Mouse (Mus musculus): ENCODE data around the gene Scimp. TPM values are rescaled to one million over a fixed set of nuclear protein-coding genes. Genes with fewer than 3 reads are reported as not detected.

Gene Scimp
- under 1 TPM in 1 of 4 experiments, not detected in 3; 0.53 TPM for total RNA-seq (2022)

DNA sequence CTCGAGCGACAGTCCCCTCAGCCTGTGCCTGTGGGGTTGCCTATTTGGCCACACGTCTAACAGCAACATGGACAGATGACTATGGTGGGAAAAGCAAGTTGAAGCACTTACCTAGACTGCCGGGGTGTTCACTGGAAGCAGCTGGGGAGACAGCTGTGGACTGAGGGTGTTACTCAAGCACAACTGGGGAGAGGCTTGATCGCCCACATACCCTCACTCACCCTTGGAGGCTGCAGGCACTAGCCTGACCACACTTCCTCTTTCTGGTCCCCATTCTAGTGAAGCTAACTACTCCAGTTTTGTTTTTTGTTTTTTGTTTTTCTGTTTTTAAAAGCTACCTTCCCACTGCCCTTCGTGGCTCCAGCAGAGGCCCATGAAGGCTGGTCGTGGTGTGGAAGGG is at the start of gene Scimp:
TSS of gene Scimp (minus strand) at position 222 of the 400 bp plus-strand sequence.
- no peak for DNase-seq (ENCODE audit: low spot score in 2 of 2)

DNA sequence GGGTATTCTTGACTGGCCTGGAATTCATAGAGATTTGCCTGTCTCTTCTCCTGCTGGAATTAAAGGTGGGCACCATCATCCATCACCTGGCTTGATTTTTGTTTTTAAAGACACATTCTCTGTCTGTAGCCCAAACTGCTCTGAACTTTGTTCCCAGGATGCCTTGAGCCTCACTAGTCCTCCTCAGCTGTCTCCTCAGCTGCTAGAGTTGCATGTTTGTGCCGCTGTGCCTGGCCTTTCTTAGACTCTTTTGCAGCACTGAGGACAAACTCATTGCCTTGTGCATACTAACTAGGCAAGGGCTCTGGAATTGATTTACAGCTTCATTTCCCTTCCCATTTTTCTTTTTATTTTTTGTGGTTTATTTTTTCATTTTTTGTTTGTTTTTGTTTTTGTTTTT is 48.0 kb upstream of the Scimp start:
- DNase-seq (ENCODE audit: low spot score in 2 of 2) = no peak

DNA sequence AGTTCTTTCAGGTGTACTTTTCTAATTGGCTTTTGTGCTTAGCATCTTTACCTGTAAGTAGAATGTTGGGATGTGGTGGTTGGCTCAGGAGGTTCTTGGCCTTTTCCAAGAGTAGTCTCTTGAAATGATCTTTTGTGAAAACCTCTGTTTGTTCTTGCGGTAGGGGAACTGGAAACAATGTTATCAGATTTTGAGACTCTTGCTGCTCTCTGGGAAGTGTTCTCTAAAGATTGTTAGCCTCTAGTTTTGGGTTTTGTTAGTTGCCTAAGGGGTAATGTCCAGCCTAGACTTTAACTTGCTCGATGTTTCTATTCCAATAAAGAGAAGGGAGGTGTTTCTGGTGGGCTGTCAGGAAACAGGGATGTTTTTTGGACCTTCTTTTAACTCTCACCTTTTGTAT is 33.6 kb upstream of the Scimp start:
- no peak for DNase-seq (ENCODE audit: low spot score in 2 of 2)

DNA sequence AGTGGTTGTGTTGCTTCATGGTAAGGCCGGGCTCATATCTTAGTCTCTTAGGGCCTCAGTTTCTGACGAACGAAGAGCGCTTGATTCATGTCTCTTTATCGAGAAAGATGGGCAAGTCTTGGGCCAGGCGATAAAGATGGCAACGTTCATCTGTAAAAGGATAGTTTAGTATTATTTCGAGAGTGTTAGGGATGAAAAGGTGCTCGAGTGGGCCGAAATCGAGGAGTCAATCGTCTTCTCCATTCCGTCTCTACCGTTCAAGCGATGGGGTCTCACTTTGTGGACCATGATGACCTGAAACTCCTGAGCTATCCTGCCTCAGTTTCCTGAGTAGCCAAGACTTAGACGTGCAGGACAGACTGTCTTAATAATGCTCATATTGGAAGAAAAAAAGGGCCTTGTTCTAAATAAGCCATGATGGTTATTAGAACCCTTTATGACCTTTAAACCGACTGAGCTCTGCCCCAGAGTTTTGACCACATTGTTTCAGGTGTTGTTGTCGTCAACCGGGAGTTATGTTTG is 33.1 kb upstream of the Scimp start:
- DNase-seq (ENCODE audit: low spot score in 2 of 2) = no peak

DNA sequence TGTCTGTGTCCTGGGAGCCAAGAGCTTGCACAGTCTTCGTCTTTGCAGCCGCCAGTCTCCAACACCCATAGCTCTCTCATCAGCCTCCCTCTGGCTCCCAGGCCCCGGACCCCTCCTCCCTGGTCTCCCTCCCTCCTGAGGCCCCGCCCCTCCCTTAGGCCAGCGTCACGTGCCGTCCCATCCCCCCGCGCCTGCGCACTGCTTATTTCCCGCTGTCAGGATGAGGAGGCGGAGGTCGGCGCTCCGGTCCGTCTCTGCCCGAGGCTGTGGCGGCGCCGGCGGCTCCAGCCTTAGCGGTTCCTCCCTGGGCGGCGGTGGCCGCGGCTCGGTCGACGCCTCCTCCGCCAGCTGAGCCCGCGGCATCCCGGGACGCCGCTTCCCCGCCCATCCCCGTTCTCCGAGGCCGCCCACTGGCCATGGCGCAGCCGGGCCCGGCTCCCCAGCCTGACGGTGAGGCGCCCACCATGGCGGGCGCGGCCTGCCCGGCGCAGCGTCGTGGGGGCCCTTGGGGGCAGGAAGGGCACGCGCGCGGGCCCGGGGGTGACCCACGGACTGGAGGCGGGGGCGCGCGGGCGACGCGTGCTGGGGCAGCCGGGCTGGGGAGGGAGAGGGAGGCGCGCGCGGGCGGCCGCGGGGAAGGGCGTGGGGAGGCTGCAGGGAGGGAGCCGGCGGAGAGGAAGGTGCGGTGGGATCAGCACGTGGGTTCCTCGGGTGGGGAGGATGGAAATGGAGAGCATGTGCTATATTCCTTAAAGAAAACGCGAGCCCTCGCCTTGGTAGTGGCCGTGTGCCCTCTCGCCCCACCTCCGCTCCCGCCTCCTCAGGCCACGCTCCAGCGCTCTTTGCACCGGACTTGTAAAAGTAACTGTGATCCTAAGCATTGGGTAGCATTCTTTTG is 32.4 kb upstream of the Scimp start, which contains the start of gene Rabep1:
TSS of gene Rabep1 (plus strand) at position 220 of the 898 bp plus-strand sequence.
- peak; percentile 83 to 85 for DNase-seq (ENCODE audit: low spot score in 2 of 2)

DNA sequence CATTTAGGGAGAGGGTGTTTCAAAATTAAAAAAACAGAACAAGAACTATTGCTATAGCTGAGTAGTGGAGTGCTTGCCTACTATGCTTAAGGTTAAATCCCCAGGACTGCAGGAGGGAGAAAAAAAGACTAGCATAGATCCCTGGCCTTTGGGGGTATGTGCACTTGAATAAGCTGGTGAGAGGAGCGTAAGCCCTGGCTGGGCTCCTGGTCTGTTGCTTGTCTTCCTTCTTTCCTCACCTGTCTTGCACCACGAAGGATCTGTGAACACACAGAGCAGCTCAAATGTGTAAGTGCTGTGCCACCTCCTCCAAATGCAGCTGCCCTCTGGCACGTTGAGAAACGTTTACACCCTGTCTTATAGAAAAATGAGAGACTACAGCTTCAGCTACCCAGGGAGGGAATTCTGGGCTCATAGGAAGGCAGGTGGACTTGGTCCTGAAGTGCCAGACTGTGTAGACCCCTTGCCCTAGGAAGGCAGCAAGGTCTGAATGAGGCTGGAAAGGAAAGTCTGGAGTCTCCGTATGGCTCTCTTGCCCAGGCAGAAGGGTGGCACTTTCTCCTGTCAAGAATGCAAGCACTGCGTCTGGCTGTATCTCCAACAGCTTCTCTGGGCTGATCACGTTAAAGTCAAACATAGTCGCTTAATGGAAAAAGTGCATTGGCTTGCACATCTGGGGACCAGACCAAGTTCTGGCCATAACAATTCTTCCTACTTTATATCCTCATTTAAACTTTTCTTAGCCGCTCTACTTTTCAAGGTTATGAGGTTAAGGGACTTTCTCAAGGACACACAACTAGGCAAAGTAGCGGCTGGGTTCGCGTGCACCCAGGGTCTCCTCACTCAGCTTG is 31.5 kb upstream of the Scimp start:
- peak in 1 of 2 experiments; percentile 26 for DNase-seq (ENCODE audit: low spot score in 2 of 2)

DNA sequence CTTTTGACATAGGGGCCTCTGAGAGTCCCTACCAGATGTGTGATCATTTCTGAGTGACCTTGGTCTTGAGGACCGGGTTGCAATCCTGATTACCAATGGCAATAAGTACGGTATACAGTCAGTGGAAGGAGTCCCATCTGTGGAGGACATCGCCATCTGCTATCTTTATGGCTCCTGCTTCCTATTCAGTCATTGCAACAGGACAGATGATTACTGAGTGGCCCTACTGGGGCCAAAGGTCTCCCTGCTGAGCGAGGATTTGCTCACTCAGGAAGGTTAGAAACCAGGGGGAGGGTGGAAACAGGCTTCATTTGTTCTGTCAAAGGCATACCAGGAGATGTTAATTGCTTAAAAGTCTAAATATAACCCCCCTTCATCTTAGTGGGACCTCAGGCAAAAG is 30.6 kb upstream of the Scimp start:
- DNase-seq (ENCODE audit: low spot score in 2 of 2) = no peak

DNA sequence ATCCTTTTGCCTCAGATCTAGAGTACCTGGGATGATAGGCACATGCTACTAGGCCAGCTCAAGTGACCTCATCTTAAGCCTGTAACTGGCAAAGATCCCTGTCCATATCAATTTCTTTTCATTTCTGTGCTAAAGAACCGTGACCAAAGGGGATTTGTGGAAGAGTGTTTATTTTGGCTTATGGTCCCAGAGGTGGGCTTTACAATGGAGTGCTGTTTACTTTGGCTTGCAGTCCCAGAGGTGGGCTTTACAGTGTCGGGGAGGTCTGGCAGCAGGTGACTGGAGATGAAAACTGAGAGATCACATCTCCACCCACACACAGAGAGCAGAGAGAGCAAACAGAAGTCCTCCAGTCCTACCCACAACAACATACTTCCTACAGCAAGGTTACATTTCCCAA is 26.2 kb upstream of the Scimp start:
- no peak for DNase-seq (ENCODE audit: low spot score in 2 of 2)

DNA sequence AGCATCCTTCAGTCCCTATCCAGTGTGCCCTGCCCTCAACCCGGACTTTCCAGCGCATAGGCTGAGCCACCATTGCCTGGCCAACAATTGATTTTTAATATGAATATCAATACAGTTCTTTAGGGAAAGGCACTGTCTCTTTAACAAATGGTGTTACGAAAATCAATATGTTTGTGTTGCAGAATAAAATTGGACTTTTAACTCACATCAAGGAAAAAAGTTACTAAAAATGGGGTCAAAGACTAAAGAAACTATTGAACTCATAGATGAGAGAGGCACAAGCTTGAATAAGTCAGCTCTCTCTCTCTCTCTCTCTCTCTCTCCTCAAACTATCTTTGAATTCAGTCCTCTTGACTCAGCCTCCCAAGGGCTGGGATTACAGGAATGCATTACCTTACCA is 24.6 kb upstream of the Scimp start:
- DNase-seq (ENCODE audit: low spot score in 2 of 2) = no peak

DNA sequence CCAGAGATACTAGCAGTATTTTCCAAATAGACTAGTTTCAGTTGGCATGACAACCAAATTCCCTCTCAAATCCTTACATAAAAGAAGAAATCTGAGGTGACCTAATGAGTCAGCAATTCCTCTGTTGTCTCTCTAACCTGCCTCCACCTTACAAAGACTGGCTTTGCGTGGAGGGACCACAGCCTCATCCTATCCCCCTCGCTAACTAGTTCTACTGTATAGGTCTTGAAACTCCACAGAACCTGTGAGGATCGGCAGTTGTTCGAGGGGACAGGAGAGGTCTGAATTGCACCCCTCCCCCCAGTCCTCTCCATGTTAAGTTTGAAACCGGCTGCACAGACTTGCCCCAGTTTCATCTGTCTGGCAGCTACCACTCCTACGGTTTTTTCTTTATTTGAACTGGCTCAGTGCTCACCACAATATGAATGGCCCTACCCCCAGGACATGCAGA is 23.0 kb upstream of the Scimp start:
- DNase-seq (ENCODE audit: low spot score in 2 of 2) = peak; percentile 21 to 37

DNA sequence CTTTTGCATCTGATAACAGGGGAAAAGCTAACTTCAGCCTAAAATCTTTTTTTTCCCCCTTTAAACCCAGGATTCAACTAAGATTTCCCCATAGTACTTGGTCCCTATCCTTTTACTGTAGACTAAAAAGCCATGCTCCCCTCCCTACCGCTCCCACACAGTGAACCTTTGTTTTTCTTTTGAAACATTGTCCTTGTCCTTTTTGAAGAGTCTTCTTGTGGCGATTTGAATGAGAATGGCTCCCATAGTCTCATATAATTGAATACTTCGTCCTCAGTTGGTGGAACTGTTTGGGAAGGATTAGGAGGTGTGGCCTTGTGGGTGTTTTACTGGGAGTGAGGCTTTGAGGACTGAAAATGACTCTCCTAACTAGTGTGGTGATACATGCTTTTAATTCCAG is 21.4 kb upstream of the Scimp start:
- no peak for DNase-seq (ENCODE audit: low spot score in 2 of 2)

DNA sequence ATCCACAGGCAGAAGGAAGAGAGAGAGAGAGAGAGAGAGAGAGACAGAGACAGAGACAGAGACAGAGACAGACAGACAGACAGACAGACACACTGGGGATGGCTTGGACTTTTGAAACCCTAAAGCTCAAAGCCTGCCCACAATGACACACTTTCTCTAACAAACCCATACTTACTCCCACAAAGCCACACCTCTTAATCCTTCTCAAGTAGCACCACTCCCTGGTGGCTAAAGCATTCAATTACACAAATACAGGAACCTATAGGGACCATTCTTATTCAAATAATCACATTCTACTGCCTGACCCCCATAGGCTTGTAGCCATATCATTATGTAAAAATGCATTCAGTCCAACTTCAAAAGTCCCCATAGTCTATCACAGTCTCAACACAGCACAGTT is 21.0 kb upstream of the Scimp start:
- DNase-seq (ENCODE audit: low spot score in 2 of 2) = no peak

DNA sequence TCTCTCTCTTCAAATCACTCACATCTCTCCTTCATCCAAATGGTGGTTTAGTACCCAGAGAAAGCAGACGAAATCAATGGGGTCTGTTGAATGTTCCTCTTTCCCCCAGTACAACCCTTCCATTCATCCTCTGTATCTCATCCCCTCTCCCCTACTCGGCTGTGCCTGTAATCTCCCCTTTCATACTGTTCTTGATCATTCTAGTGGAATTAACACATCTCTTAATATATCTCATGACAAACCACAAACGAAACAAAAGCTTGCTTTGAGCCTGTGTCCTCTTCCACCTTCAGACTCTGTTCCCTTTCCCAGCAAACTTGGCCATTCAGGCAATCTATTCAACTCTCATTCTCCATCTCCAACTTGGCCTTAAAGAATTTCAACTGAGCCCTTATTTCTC is 18.8 kb upstream of the Scimp start:
- DNase-seq (ENCODE audit: low spot score in 2 of 2) = no peak

DNA sequence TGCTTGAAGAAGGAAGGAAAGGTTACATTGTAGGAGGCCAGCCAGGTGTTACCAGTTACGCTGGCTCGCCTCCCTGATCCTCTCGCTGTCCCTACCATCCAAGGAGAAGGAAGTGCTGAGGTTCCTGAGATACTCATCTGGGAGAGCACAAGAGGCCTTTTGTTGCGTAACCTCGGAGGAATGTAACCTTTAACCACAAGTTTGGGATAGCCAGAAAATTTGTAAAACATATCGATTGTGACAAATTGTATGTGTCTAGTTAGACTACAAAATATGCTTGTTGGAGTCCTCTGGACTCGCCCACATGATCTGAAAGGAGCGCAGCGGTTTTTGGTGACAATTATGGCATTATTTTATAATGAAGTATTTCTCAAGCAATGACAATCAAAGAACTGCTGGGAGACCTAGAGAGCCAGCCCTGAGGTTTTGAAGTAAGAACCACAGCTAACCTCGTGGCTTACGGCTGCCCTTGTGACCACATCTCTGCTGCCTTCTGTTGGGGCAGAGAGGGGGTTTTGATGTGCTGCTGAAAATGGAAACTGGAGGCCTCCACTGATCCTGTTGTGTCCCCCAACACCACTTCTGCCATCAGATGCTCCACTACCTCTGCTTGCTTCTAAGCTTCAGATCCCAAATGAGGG is 16.7 kb upstream of the Scimp start:
- DNase-seq (ENCODE audit: low spot score in 2 of 2) = no peak

DNA sequence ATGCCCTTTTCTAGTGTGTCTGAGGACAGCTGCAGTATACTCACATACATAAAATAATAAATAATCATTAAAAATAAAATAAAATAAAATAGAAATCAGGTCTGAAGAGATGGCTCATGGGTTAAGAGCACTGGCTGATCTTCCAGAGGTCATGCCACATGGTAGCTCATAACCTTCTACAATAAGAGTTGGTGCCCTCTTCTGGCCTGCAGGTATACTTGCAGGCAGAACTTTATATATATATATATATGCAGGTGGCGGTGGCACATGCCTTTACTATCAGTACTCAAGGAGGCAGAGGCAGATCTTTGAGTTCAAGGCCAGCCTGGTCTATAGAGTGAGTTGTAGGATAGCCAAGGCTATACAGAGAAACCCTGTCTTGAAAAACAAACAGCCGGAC is 13.8 kb upstream of the Scimp start:
- DNase-seq (ENCODE audit: low spot score in 2 of 2) = no peak

DNA sequence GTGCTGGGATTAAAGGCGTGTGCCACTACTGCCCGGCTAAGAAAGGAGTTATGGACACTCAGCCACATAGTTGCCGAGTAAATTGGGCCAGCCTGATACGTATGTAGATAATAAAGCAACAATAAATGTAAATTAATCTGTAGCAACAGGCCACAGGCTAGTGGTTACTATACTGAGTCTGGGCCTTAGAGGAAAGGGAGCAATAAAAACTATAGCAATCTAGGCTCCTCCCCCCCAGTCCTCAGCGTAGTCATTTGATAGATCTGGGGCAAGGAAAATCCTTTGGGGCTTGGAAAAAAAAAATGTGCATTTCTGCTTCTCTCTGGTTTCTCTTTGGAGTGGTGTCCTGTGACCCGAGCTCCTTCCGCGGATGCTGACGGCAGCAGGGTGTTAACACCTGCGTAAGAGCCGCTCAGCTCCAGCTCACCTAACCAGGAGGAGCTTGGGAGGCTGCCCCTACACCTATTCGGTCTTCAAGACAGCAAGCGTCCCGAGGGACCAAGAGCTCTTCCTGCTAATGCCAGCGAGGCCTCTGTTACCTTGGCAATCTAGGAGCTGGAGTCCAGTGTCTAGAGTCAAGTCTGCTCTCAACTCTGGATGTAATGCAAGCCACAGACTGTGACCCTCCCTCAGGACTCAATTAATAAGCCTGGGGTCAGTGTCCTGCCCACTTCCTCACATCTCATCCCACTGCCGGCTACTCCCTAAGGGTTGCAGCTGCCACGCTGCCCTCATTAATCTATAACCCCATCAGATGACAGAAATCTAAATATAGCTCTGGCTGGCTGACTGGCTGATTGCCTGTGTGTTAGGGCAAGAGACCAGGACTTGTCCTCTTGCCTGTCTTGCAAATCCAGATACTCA is 9.6 kb upstream of the Scimp start:
- DNase-seq (ENCODE audit: low spot score in 2 of 2) = no peak

DNA sequence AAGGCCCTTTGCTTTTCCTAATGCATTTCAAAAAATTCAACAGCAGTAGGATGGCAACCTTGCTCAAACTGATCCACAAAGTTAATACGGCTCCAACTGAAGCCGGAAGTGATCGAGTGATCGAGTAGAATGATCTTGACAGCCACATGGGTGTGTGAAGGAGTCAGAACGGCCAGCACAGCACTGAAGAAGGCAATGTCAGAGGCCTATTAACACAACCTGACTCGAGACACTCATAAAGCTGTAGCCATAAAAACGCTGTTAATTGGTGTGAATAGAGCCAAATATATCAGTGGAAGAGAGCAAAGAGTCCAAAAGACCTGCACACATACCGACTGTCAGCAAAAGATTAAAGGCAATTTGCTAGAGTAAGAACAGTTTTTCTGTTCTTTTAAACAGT is 7.7 kb upstream of the Scimp start:
- no peak for DNase-seq (ENCODE audit: low spot score in 2 of 2)

DNA sequence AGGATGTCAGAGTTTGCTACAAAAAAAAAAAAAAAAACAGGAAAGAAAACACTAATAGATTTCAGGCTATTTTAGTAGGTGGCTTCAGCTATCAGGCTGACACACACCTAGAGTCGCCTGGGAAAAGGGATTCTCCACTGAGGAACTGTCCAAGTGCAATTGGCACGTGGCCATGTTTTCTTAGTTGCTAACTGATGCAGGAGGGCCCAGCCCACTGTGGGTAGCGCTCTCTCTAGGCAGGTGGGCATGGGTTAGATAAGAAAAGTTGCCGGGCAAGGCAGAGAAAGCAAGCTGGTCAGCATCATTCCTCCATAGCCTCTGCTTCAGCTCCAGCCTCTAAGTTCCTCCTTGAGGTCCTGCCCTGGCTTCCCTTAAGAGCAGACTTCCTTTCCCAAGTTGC is 4.4 kb upstream of the Scimp start:
- DNase-seq (ENCODE audit: low spot score in 2 of 2) = no peak

DNA sequence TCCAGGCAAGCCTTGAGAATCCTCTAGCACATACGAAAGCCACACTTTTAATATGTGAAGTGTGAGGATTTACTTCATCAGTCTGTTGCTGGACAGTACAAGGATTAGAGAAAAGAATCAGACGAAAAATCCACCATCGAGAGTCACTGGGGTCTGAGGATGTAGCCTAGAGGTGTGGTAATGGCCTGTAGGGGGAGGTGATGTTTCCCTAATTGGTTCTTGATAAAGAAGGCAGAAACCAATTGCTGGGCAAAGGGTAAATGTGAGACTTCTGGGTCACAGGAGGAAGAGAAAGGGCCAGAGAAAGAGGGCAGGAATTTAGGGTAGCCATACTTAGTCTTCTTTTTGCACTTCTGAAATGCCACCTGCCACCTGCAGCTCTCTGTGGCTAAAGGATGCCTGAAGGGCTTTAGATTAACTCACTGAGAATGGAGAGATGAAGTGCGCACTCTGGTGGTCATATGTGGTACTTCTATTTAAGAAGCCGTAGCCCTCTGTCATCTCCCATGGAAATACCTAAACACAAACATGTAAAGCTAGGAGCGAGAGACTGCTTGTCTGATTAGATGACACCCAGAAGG is 3.2 kb upstream of the Scimp start:
- DNase-seq (ENCODE audit: low spot score in 2 of 2) = peak in 1 of 2 experiments; percentile 25

DNA sequence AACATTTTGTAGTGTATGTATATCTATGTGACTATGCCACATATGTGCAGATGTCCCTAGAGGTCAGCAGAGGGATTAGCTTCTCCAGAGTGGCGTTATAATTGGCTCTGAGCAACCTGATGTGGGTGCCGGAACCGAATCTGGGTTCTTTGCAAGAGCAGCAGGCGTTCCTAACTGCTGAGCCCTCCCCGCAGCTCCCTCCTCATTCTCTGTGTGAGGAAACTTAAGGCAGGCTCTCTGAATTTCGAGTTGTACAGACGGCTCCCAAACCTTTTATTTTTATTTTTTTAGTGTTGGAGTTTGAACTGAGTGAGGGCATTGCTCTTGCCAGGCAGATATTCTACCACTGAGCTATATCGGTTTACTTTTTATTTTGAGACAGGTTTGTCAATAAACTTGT is 2.7 kb upstream of the Scimp start:
- DNase-seq (ENCODE audit: low spot score in 2 of 2) = no peak
